Mouse (Mus musculus): ENCODE measurements at regions not wholly inside any gene's neighbourhood (a gene's known extent, or its start where the extent isn't known, plus 50 kb on each side); places are given as distances from the start of the nearest gene placed in this dataset.

- DNase-seq (ENCODE audit: low read depth, low spot score): no peak
Measured at GRCm38 (mm10) chr2:67180962-67181361, 232.6 kb upstream of the Gm21830 start.

GRCm38 (mm10) chr2:67221061-67221802 lies 192.3 kb upstream of the Gm21830 start:
- DNase-seq (ENCODE audit: low read depth, low spot score): no peak

GRCm38 (mm10) chr2:67226299-67226698 lies 187.2 kb upstream of the Gm21830 start:
- peak; percentile 6 for DNase-seq (ENCODE audit: low read depth, low spot score)

- no peak for DNase-seq (ENCODE audit: low read depth, low spot score)
Measured at GRCm38 (mm10) chr2:67257455-67257854, 156.1 kb upstream of the Gm21830 start.

Data from forelimb bud, embryonic 11.5 days (tissue).